Mouse (Mus musculus) stomach, postnatal 0 days (tissue): ENCODE data around the gene Wipf2. TPM values are rescaled to one million over a fixed set of nuclear protein-coding genes. Genes with fewer than 3 reads are reported as not detected.
A peak's percentile ranks its signal among the peaks of the same experiment; 100 is the strongest.

ENCODE experiments used
- ATAC-seq: fragments of 200-750 bp; cut with Nextera tagmentation; 2 replicates; pipeline ENCODE4 v1.8.0; 2017; ENCODE audit not compliant: low FRiP score, low TSS enrichment
- DNase-seq: peaks from one replicate; pipeline ENCODE4 v3.0.0-alpha.2; 2016; ENCODE audit warnings: low spot score
- H3K27ac ChIP-seq: fragments of 300-500 bp; sonication (generic); replicated peaks from 2 replicates; pipeline ENCODE4 v1.5.1; 2014; ENCODE audit warnings: mild to moderate bottlenecking, control low read depth
- H3K27me3 ChIP-seq: fragments of 300-500 bp; sonication (generic); 2 replicates; pipeline ENCODE4 v1.6.1; 2014; ENCODE audit warnings: low read length; ENCODE audit not compliant: control insufficient read depth, insufficient read depth
- H3K36me3 ChIP-seq: fragments of 300-500 bp; sonication (generic); 2 replicates; pipeline ENCODE4 v1.6.1; 2014; ENCODE audit warnings: low read length, mixed read lengths; ENCODE audit not compliant: control insufficient read depth, insufficient read depth
- H3K4me1 ChIP-seq: fragments of 300-500 bp; sonication (generic); replicated peaks from 2 replicates; pipeline ENCODE4 v1.6.1; 2014; ENCODE audit warnings: antibody characterized with exemption; ENCODE audit not compliant: control insufficient read depth, insufficient read depth
- H3K4me2 ChIP-seq: fragments of 300-500 bp; sonication (generic); replicated peaks from 2 replicates; pipeline ENCODE4 v1.6.1; 2014; ENCODE audit warnings: low read depth, mild to moderate bottlenecking, control low read depth, moderate library complexity
- H3K4me3 ChIP-seq: fragments of 300-500 bp; sonication (generic); 2 replicates; pipeline ENCODE4 v1.5.1; 2014; ENCODE audit warnings: low read depth, low read length, control low read depth
- H3K9ac ChIP-seq: fragments of 300-500 bp; sonication (generic); 2 replicates; pipeline ENCODE4 v1.6.1; 2014; ENCODE audit warnings: mild to moderate bottlenecking, low read length, control low read depth, mixed read lengths
- H3K9me3 ChIP-seq: fragments of 300-500 bp; sonication (generic); 2 replicates; pipeline ENCODE4 v1.6.1; 2016; ENCODE audit warnings: low read length; ENCODE audit not compliant: control insufficient read depth
- CTCF ChIP-seq: IDR thresholded peaks from 2 replicates; pipeline ENCODE4 v1.5.1; 2016; ENCODE audit warnings: antibody characterized with exemption, low read depth, mild to moderate bottlenecking, moderate library complexity
- EP300 ChIP-seq: optimal IDR thresholded peaks from 2 replicates; pipeline ENCODE3; 2016; ENCODE audit warnings: antibody characterized with exemption
- WGBS: fragments of 180-500 bp; shearing (Covaris S2); extraction: QIAGEN DNeasy Blood & Tissue Kit; methylation state at CpG from one replicate; pipeline ENCODE4 v1.1.7; 2014; 5-methylcytosine and 5-hydroxymethylcytosine counted together
- polyA plus RNA-seq: library from polyadenylated mRNA; unstranded; fragments of >200 nt; fragmentation: Nextera tagmentation; extraction: Ambion mirVana; gene quantifications from 2 replicates; pipeline ENCODE4 v1.2.1, GENCODE M21; 2015

Gene Wipf2
- polyA plus RNA-seq, 1 experiment from 2014 or later = 4.9 TPM

DNA sequence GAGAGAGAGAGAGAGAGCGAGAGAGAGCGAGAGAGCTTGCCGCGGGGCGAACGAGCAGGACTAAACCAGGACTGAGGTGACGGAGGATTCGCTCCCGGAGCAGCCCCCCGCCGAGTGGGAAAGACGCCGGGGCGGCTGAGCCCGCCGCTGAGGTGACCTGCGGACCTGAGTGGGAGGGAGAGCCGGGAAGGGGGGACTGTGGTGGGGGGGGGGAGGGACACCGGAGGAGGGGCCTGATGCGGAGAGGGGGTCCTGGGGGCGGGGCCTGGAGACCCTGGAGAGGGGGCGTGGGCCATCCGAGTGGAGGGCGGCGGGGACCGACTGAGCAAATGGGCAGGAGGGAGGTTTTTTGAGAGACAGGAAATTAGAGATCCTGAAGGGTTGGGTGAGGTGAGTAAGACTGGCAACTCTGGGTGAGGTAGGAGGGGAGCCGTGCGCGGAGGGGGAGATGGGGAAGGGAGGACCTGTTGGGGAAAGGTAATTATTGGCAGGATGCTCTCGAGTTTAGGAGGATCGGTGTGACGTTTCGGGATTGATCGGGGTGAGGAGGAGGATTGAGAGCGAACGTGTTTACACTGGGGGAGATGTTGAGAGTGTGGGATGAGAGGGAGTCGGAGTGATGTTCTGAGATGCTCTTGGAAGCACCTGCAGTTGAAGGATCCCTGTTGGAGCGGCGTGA lies 452 bp downstream of the Wipf2 start:
- DNase-seq (peak; percentile 71), ATAC-seq (peak; percentile 67)
- H3K9me3 ChIP-seq = no peaks in the 10 kb centered on the region
- H3K4me1 ChIP-seq = no peaks in the 10 kb centered on the region
- peak overlapping the region; percentile 83 for H3K9ac ChIP-seq
- peaks cover 4% of the 10 kb centered on the region for H3K36me3 ChIP-seq
- H3K4me2 ChIP-seq = peak overlapping the region; percentile 66
- peak overlapping the region; percentile 69 for H3K4me3 ChIP-seq
- no peaks in the 10 kb centered on the region for H3K27me3 ChIP-seq
- peak overlapping the region; percentile 93 for H3K27ac ChIP-seq
- TF ChIP-seq EP300 (no peak), CTCF (no peak)
- under 1% methylated on average over 36 of the region's 39 CpGs for WGBS

DNA sequence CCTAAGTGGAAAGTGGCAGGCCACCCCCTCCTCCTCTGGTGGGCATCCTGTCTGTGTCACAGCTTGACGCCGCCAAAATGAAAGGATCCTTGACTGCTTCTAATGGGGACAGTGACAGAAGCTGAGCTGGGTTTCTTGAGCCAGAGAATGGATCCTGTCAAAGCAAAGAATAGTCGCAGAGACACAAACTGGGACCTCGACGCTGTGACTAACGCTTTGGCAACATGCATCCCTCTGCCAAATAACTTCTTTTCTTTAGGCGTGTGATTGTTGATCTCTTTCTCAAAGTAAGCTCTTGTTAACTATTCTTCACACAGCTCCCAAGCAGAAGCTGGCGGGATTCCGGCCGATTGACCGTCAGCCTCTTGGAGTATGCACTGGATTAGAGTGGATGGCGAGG lies 3.9 kb downstream of the Wipf2 start:
- H3K4me1 ChIP-seq = no peaks in the 10 kb centered on the region
- H3K27me3 ChIP-seq = no peaks in the 10 kb centered on the region
- no peak overlapping the region for H3K9ac ChIP-seq
- DNase-seq = no peak
- TF ChIP-seq CTCF = no peak
- TF ChIP-seq EP300 = no peak
- 88% methylated on average over 12 of the region's 12 CpGs for WGBS
- H3K9me3 ChIP-seq = no peaks in the 10 kb centered on the region
- no peak overlapping the region for H3K27ac ChIP-seq
- no peak overlapping the region for H3K4me2 ChIP-seq
- ATAC-seq = no peak
- H3K4me3 ChIP-seq = no peak overlapping the region
- H3K36me3 ChIP-seq = peaks cover 8% of the 10 kb centered on the region

DNA sequence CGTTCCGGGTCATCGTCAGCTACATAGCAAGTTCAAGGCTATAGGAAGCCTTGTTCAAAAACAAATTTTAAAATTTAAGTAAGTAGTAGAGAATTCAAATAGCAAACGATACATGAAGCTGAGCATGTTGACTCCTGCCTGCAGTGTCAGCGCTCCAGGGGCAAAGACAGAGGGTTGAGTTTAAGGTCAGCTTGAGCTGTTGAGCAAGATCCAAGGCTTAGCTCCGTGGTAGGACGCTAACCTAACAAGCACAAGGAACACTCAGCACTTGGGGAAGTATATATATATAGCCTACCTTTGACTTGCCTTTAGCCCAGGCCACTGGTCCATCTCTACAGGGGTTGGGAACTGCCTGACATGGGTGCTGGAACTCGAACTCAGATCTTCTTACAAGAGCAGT lies 6.5 kb downstream of the Wipf2 start:
- H3K4me2 ChIP-seq = no peak overlapping the region
- no peak overlapping the region for H3K4me3 ChIP-seq
- H3K27ac ChIP-seq = peak overlapping the region; percentile 58; the same call in 1 of the 2 replicates
- H3K36me3 ChIP-seq = peaks cover 8% of the 10 kb centered on the region
- DNase-seq = peak; percentile 18
- peak overlapping the region; percentile 13; the same call in 1 of the 2 replicates for H3K9ac ChIP-seq
- no peaks in the 10 kb centered on the region for H3K9me3 ChIP-seq
- no peaks in the 10 kb centered on the region for H3K4me1 ChIP-seq
- WGBS = 76% methylated on average over 8 of the region's 8 CpGs
- no peak for ATAC-seq
- no peaks in the 10 kb centered on the region for H3K27me3 ChIP-seq
- TF ChIP-seq CTCF (no peak), EP300 (no peak)

DNA sequence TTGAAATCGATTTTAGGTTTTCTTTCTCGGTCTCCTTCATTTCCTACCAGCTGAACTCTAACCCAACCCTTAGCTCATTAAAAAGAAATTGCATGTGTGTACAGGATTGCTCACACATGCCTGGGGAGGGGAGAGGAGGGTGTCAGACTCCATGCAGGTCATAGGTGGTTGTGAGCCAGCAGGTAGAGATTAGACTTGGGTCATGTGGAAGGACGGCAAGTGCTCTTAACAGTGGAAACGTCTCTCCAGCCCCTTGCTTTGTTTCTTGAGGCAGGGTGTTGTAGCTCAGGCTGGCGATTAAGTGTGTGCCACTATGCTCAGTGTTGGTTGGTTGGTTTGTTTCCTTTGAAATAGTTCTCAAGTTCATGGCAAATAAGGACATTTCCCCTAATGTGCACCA lies 7.4 kb downstream of the Wipf2 start:
- peak overlapping the region; percentile 77 for H3K27ac ChIP-seq
- H3K36me3 ChIP-seq = peaks cover 8% of the 10 kb centered on the region
- WGBS = 63% methylated on average over 5 of the region's 5 CpGs
- ATAC-seq = peak; percentile 80
- H3K9ac ChIP-seq = no peak overlapping the region
- peak; percentile 66 for DNase-seq
- TF ChIP-seq EP300 (no peak), CTCF (no peak)
- no peaks in the 10 kb centered on the region for H3K4me1 ChIP-seq
- H3K4me3 ChIP-seq = no peak overlapping the region
- H3K4me2 ChIP-seq = no peak overlapping the region
- H3K27me3 ChIP-seq = no peaks in the 10 kb centered on the region
- no peaks in the 10 kb centered on the region for H3K9me3 ChIP-seq

DNA sequence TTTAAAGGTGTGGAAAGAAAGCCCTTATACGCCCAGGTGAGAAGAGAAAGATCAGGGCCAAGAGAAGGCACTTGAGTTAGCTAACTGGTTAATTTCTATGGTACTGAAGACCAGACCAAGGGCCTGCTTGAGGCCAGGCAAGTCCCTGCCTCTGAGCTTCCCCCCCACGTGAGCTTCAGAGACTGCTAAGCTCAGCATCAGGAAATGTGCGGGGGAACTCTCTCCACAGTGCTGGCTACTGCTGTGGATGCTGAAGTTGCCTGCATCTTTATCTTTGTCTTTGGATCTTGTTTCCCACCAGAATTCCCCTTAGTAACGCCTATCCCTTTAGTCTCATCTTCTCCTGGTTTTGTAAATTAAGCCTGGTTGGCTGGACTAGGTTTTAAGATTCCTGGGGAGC lies 8.0 kb downstream of the Wipf2 start:
- no peaks in the 10 kb centered on the region for H3K9me3 ChIP-seq
- H3K36me3 ChIP-seq = peaks cover 8% of the 10 kb centered on the region
- ATAC-seq (no peak), DNase-seq (peak; percentile 14)
- no peaks in the 10 kb centered on the region for H3K27me3 ChIP-seq
- H3K4me1 ChIP-seq = no peaks in the 10 kb centered on the region
- peak overlapping the region; percentile 77 for H3K27ac ChIP-seq
- no peak overlapping the region for H3K4me3 ChIP-seq
- no peak overlapping the region for H3K4me2 ChIP-seq
- 72% methylated on average over 4 of the region's 4 CpGs for WGBS
- TF ChIP-seq EP300 = no peak
- no peak for TF ChIP-seq CTCF
- H3K9ac ChIP-seq = peak overlapping the region; percentile 38; the same call in 1 of the 2 replicates

DNA sequence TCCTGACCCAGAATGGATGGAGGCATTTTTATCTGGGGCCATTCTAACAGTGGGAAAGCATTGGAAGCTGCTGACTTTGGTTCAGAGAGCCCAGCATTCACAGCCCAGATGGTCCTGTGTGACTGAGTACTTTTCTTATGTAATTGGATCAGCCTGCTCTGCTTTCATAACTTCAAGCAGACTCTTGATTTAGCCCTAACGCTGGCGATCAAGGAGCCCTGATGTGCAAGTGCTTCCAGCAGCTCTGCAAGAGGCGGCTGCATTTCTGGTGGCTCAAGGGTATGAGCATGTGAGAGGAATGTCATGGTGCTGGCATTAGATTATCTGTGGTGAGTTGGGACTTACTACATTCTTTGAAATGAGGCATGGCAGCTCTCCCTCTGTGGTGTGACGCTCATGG lies 8.6 kb downstream of the Wipf2 start:
- DNase-seq (peak; percentile 12), ATAC-seq (no peak)
- WGBS = 76% methylated on average over 4 of the region's 4 CpGs
- H3K4me3 ChIP-seq = no peak overlapping the region
- H3K27ac ChIP-seq = peak overlapping the region; percentile 53; the same call in 1 of the 2 replicates
- no peak overlapping the region for H3K4me2 ChIP-seq
- H3K4me1 ChIP-seq = no peaks in the 10 kb centered on the region
- H3K9ac ChIP-seq = no peak overlapping the region
- H3K27me3 ChIP-seq = no peaks in the 10 kb centered on the region
- H3K36me3 ChIP-seq = peaks cover 8% of the 10 kb centered on the region
- H3K9me3 ChIP-seq = no peaks in the 10 kb centered on the region
- no peak for TF ChIP-seq CTCF
- no peak for TF ChIP-seq EP300
